Mouse (Mus musculus) lung, postnatal 0 days (tissue): ENCODE results near the gene Adgrg5.

Experiments used
- CTCF ChIP-seq: IDR thresholded peaks from 2 replicates; pipeline ENCODE4 v1.5.1; 2016; ENCODE audit warnings: antibody characterized with exemption, mild to moderate bottlenecking
- EP300 ChIP-seq: IDR thresholded peaks from 2 replicates; pipeline ENCODE4 v1.6.1; 2016; ENCODE audit warnings: antibody characterized with exemption, mild to moderate bottlenecking, control low read depth

DNA sequence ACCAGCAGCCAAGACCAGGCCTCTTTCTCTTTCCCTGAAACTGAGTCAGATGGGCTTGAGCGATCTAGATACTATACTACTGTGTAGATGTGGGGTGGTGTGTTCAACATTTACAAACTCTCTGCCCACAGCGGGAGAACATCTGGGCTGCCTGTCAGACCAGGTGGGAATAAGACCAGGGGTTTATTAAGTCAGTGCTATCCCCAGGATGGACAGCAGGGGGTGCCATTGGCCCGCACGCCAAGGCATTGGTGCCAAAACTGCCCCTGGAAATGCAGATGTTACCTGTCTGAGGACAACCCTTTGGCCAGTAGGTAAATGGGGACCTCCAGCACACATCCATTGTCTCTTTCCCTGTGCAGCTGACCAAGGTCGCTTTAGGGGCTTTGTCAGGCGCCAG lies 19.1 kb downstream of the Adgrg5 start:
- peak; percentile 93 for TF ChIP-seq CTCF
- TF ChIP-seq EP300: no peak
